Mouse (Mus musculus) erythroblast, embryonic 14.5 days (primary cell): Measurements from ENCODE around the gene Glmn. TPM values are rescaled to one million over a fixed set of nuclear protein-coding genes. Genes with fewer than 3 reads are reported as not detected.

Experiments used
- H3K27me3 ChIP-seq: 2 replicates; pipeline ENCODE4 v1.6.1; 2012; ENCODE audit warnings: inconsistent platforms; ENCODE audit not compliant: control insufficient read depth
- H3K36me3 ChIP-seq: 2 replicates; pipeline ENCODE4 v1.6.1; 2012; ENCODE audit warnings: mild to moderate bottlenecking, inconsistent platforms; ENCODE audit not compliant: control insufficient read depth
- H3K4me1 ChIP-seq: 2 replicates; pipeline ENCODE4 v1.6.1; 2012; ENCODE audit warnings: inconsistent platforms; ENCODE audit not compliant: control insufficient read depth
- H3K4me3 ChIP-seq: replicated peaks from 2 replicates; pipeline ENCODE3; 2012; ENCODE audit warnings: moderate library complexity, mild to moderate bottlenecking, inconsistent platforms
- H3K9me3 ChIP-seq: 2 replicates; pipeline ENCODE4 v1.6.1; 2012; ENCODE audit warnings: low read length, inconsistent platforms, mixed read lengths; ENCODE audit not compliant: control insufficient read depth
- GATA1 ChIP-seq: IDR thresholded peaks from 2 replicates; pipeline ENCODE4 v1.6.1; 2012; ENCODE audit warnings: low read length, inconsistent platforms, mixed read lengths
- TAL1 ChIP-seq: IDR thresholded peaks from 3 replicates; pipeline ENCODE4 v1.6.1; 2012; ENCODE audit warnings: low read length, inconsistent platforms, mixed read lengths
- polyA plus RNA-seq: library from polyadenylated mRNA; stranded (reverse); fragments of >175 nt; gene quantifications from 2 replicates; pipeline ENCODE4 v1.2.3, GENCODE M21; 2012

Glmn gene
- polyA plus RNA-seq, result 0.13 and 0.14 TPM in 2 replicates

- H3K36me3 ChIP-seq, result peaks cover 5% of the 10 kb centered on the region
- H3K27me3 ChIP-seq, result no peaks in the 10 kb centered on the region
- TF ChIP-seq GATA1, result no peak
- no peak for TF ChIP-seq TAL1
- peaks cover 21% of the 10 kb centered on the region for H3K4me1 ChIP-seq
- no peaks in the 10 kb centered on the region for H3K9me3 ChIP-seq
- peak within 1 kb of the TSS; percentile 66 for H3K4me3 ChIP-seq
Measured at GRCm38 (mm10) chr5:107597301-107598077, at the start of gene Glmn, which contains the start of gene Rpap2. TSS of gene Glmn (minus strand) at chr5:107597888. TSS of gene Rpap2 (plus strand) at chr5:107597373.

- no peaks in the 10 kb centered on the region for H3K27me3 ChIP-seq
- peaks cover 5% of the 10 kb centered on the region for H3K36me3 ChIP-seq
Measured at GRCm38 (mm10) chr5:107645935-107646334, 48.2 kb upstream of the Glmn start.

GRCm38 (mm10) chr5:107644595-107644994 lies 46.9 kb upstream of the Glmn start:
- Histone ChIP-seq H3K4me1 (peaks cover 30% of the 10 kb centered on the region), H3K9me3 (no peaks in the 10 kb centered on the region), H3K36me3 (peaks cover 5% of the 10 kb centered on the region), H3K4me3 (no peak overlapping the region), H3K27me3 (no peaks in the 10 kb centered on the region)
- TF ChIP-seq TAL1 (no peak), GATA1 (no peak)

More at GRCm38 (mm10) chr5:107645935-107646334, 48.2 kb upstream of the Glmn start:
- Histone ChIP-seq H3K4me1 (peaks cover 34% of the 10 kb centered on the region), H3K9me3 (no peaks in the 10 kb centered on the region), H3K4me3 (no peak overlapping the region)
- TF ChIP-seq TAL1 (no peak), GATA1 (no peak)

GRCm38 (mm10) chr5:107638366-107638765 lies 40.7 kb upstream of the Glmn start:
- peaks cover under 1% of the 10 kb centered on the region; the same call in 1 of the 2 replicates for H3K4me1 ChIP-seq
- no peaks in the 10 kb centered on the region for H3K9me3 ChIP-seq
- H3K36me3 ChIP-seq, result peaks cover 4% of the 10 kb centered on the region; the same call in 1 of the 2 replicates
- no peak for TF ChIP-seq TAL1
- no peak for TF ChIP-seq GATA1
- H3K27me3 ChIP-seq, result no peaks in the 10 kb centered on the region
- no peak overlapping the region for H3K4me3 ChIP-seq

- TF ChIP-seq TAL1 (no peak), GATA1 (no peak)
- Histone ChIP-seq H3K9me3 (no peaks in the 10 kb centered on the region), H3K4me3 (no peak overlapping the region), H3K36me3 (peaks cover 3% of the 10 kb centered on the region; the same call in 1 of the 2 replicates), H3K27me3 (no peaks in the 10 kb centered on the region), H3K4me1 (no peaks in the 10 kb centered on the region)
Measured at GRCm38 (mm10) chr5:107637106-107637505, 39.4 kb upstream of the Glmn start.

- no peak for TF ChIP-seq GATA1
- no peak for TF ChIP-seq TAL1
- no peaks in the 10 kb centered on the region for H3K4me1 ChIP-seq
- H3K9me3 ChIP-seq, result no peaks in the 10 kb centered on the region
- H3K36me3 ChIP-seq, result peaks cover 6% of the 10 kb centered on the region; the same call in 1 of the 2 replicates
- no peak overlapping the region for H3K4me3 ChIP-seq
- H3K27me3 ChIP-seq, result no peaks in the 10 kb centered on the region
Measured at GRCm38 (mm10) chr5:107633651-107634050, 36.0 kb upstream of the Glmn start.

- Histone ChIP-seq H3K4me1 (peaks cover 10% of the 10 kb centered on the region; the same call in 1 of the 2 replicates), H3K27me3 (no peaks in the 10 kb centered on the region), H3K4me3 (no peak overlapping the region), H3K36me3 (peaks cover 21% of the 10 kb centered on the region), H3K9me3 (no peaks in the 10 kb centered on the region)
- no peak for TF ChIP-seq GATA1
- no peak for TF ChIP-seq TAL1
Measured at GRCm38 (mm10) chr5:107621327-107621726, 23.6 kb upstream of the Glmn start.

- peaks cover 29% of the 10 kb centered on the region for H3K36me3 ChIP-seq
Measured at GRCm38 (mm10) chr5:107617986-107618385, 20.3 kb upstream of the Glmn start.

GRCm38 (mm10) chr5:107611224-107611623 lies 13.5 kb upstream of the Glmn start:
- peaks cover 22% of the 10 kb centered on the region for H3K36me3 ChIP-seq
- H3K4me3 ChIP-seq, result no peak overlapping the region
- no peak for TF ChIP-seq TAL1
- no peak for TF ChIP-seq GATA1
- no peaks in the 10 kb centered on the region for H3K9me3 ChIP-seq
- peaks cover 10% of the 10 kb centered on the region for H3K4me1 ChIP-seq
- no peaks in the 10 kb centered on the region for H3K27me3 ChIP-seq

More at GRCm38 (mm10) chr5:107617986-107618385, 20.3 kb upstream of the Glmn start:
- H3K4me1 ChIP-seq, result peaks cover 21% of the 10 kb centered on the region
- no peak overlapping the region for H3K4me3 ChIP-seq
- no peaks in the 10 kb centered on the region for H3K27me3 ChIP-seq
- H3K9me3 ChIP-seq, result no peaks in the 10 kb centered on the region
- TF ChIP-seq TAL1 (no peak), GATA1 (no peak)
